Mouse (Mus musculus): ENCODE data around the gene Ttc7b. TPM values are rescaled to one million over a fixed set of nuclear protein-coding genes. Genes with fewer than 3 reads are reported as not detected.

Ttc7b gene
- polyA plus RNA-seq, 1 experiment from 2014 or later, result 4.0 TPM

- Histone ChIP-seq H3K27me3 (replicated peaks; ENCODE audit: control insufficient read depth, insufficient read depth, low read length) (no peaks in the 10 kb centered on the region), H3K9ac (ENCODE audit: low read depth, low read length) (no peak overlapping the region), H3K9me3 (ENCODE audit: control insufficient read depth) (no peaks in the 10 kb centered on the region), H3K27ac (ENCODE audit: low read depth, low read length) (no peak overlapping the region), H3K4me1 (replicated peaks; ENCODE audit: control insufficient read depth, insufficient read depth, low read length) (no peaks in the 10 kb centered on the region), H3K36me3 (ENCODE audit: control insufficient read depth, insufficient read depth) (no peaks in the 10 kb centered on the region), H3K4me2 (replicated peaks; ENCODE audit: low read depth) (no peak overlapping the region), H3K4me3 (ENCODE audit: low read depth, low read length) (no peak overlapping the region)
- WGBS, result 65% methylated on average over 9 of the region's 9 CpGs
- ATAC-seq, result no peak
- TF ChIP-seq CTCF (IDR thresholded peaks at IDR 0.05; ENCODE audit: low read depth), result no peak
Measured at GRCm38 (mm10) chr12:100509615-100510282, 10.9 kb downstream of the Ttc7b start.

GRCm38 (mm10) chr12:100508668-100509067, 12.0 kb downstream of the Ttc7b start:
- no peaks in the 10 kb centered on the region for H3K4me1 ChIP-seq (replicated peaks; ENCODE audit: control insufficient read depth, insufficient read depth, low read length)
- no peak for TF ChIP-seq CTCF (IDR thresholded peaks at IDR 0.05; ENCODE audit: low read depth)
- no peak overlapping the region for H3K9ac ChIP-seq (ENCODE audit: low read depth, low read length)
- H3K27me3 ChIP-seq (replicated peaks; ENCODE audit: control insufficient read depth, insufficient read depth, low read length), result no peaks in the 10 kb centered on the region
- H3K4me2 ChIP-seq (replicated peaks; ENCODE audit: low read depth), result no peak overlapping the region
- WGBS, result 83% methylated on average over 5 of the region's 5 CpGs
- ATAC-seq, result no peak
- H3K9me3 ChIP-seq (ENCODE audit: control insufficient read depth), result no peaks in the 10 kb centered on the region
- no peak overlapping the region for H3K4me3 ChIP-seq (ENCODE audit: low read depth, low read length)
- no peaks in the 10 kb centered on the region for H3K36me3 ChIP-seq (ENCODE audit: control insufficient read depth, insufficient read depth)
- H3K27ac ChIP-seq (ENCODE audit: low read depth, low read length), result no peak overlapping the region

GRCm38 (mm10) chr12:100505484-100505883, 15.1 kb downstream of the Ttc7b start:
- no peaks in the 10 kb centered on the region for H3K27me3 ChIP-seq (replicated peaks; ENCODE audit: control insufficient read depth, insufficient read depth, low read length)
- TF ChIP-seq CTCF (IDR thresholded peaks at IDR 0.05; ENCODE audit: low read depth), result no peak
- WGBS, result 93% methylated on average over 1 of the region's 1 CpGs
- H3K27ac ChIP-seq (ENCODE audit: low read depth, low read length), result no peak overlapping the region
- H3K4me1 ChIP-seq (replicated peaks; ENCODE audit: control insufficient read depth, insufficient read depth, low read length), result no peaks in the 10 kb centered on the region
- no peak overlapping the region for H3K4me3 ChIP-seq (ENCODE audit: low read depth, low read length)
- H3K9ac ChIP-seq (ENCODE audit: low read depth, low read length), result no peak overlapping the region
- no peaks in the 10 kb centered on the region for H3K36me3 ChIP-seq (ENCODE audit: control insufficient read depth, insufficient read depth)
- H3K4me2 ChIP-seq (replicated peaks; ENCODE audit: low read depth), result no peak overlapping the region
- no peaks in the 10 kb centered on the region for H3K9me3 ChIP-seq (ENCODE audit: control insufficient read depth)
- ATAC-seq, result no peak

GRCm38 (mm10) chr12:100504585-100504984, 16.0 kb downstream of the Ttc7b start:
- TF ChIP-seq CTCF (IDR thresholded peaks at IDR 0.05; ENCODE audit: low read depth), result no peak
- Histone ChIP-seq H3K27ac (ENCODE audit: low read depth, low read length) (no peak overlapping the region), H3K4me1 (replicated peaks; ENCODE audit: control insufficient read depth, insufficient read depth, low read length) (no peaks in the 10 kb centered on the region), H3K9me3 (ENCODE audit: control insufficient read depth) (no peaks in the 10 kb centered on the region), H3K36me3 (ENCODE audit: control insufficient read depth, insufficient read depth) (peaks cover 6% of the 10 kb centered on the region; the same call in 1 of the 2 replicates), H3K4me3 (ENCODE audit: low read depth, low read length) (no peak overlapping the region), H3K27me3 (replicated peaks; ENCODE audit: control insufficient read depth, insufficient read depth, low read length) (no peaks in the 10 kb centered on the region), H3K9ac (ENCODE audit: low read depth, low read length) (no peak overlapping the region), H3K4me2 (replicated peaks; ENCODE audit: low read depth) (no peak overlapping the region)
- no peak for ATAC-seq
- 90% methylated on average over 2 of the region's 2 CpGs for WGBS

GRCm38 (mm10) chr12:100503659-100504058, 17.0 kb downstream of the Ttc7b start:
- H3K36me3 ChIP-seq (ENCODE audit: control insufficient read depth, insufficient read depth), result peaks cover 10% of the 10 kb centered on the region; the same call in 1 of the 2 replicates
- WGBS, result 81% methylated on average over 4 of the region's 4 CpGs
- no peak for ATAC-seq

GRCm38 (mm10) chr12:100502544-100502943, 18.1 kb downstream of the Ttc7b start:
- Histone ChIP-seq H3K4me2 (replicated peaks; ENCODE audit: low read depth) (no peak overlapping the region), H3K27me3 (replicated peaks; ENCODE audit: control insufficient read depth, insufficient read depth, low read length) (no peaks in the 10 kb centered on the region), H3K9me3 (ENCODE audit: control insufficient read depth) (no peaks in the 10 kb centered on the region), H3K4me1 (replicated peaks; ENCODE audit: control insufficient read depth, insufficient read depth, low read length) (no peaks in the 10 kb centered on the region), H3K4me3 (ENCODE audit: low read depth, low read length) (no peak overlapping the region), H3K27ac (ENCODE audit: low read depth, low read length) (no peak overlapping the region), H3K36me3 (ENCODE audit: control insufficient read depth, insufficient read depth) (peaks cover 10% of the 10 kb centered on the region), H3K9ac (ENCODE audit: low read depth, low read length) (no peak overlapping the region)
- no peak for TF ChIP-seq CTCF (IDR thresholded peaks at IDR 0.05; ENCODE audit: low read depth)
- no peak for ATAC-seq
- WGBS, result 74% methylated on average over 3 of the region's 3 CpGs

More at GRCm38 (mm10) chr12:100503659-100504058, 17.0 kb downstream of the Ttc7b start:
- Histone ChIP-seq H3K27ac (ENCODE audit: low read depth, low read length) (no peak overlapping the region), H3K4me2 (replicated peaks; ENCODE audit: low read depth) (no peak overlapping the region), H3K9ac (ENCODE audit: low read depth, low read length) (no peak overlapping the region), H3K9me3 (ENCODE audit: control insufficient read depth) (no peaks in the 10 kb centered on the region), H3K4me3 (ENCODE audit: low read depth, low read length) (no peak overlapping the region), H3K4me1 (replicated peaks; ENCODE audit: control insufficient read depth, insufficient read depth, low read length) (no peaks in the 10 kb centered on the region), H3K27me3 (replicated peaks; ENCODE audit: control insufficient read depth, insufficient read depth, low read length) (no peaks in the 10 kb centered on the region)
- no peak for TF ChIP-seq CTCF (IDR thresholded peaks at IDR 0.05; ENCODE audit: low read depth)
